Mouse (Mus musculus) liver, embryonic 14.5 days (tissue): ENCODE results near the gene Anapc16. TPM values are rescaled to one million over a fixed set of nuclear protein-coding genes. Genes with fewer than 3 reads are reported as not detected.

Experiments used
- ATAC-seq: fragments of 200-750 bp; cut with Nextera tagmentation; 2 replicates; pipeline ENCODE4 v1.8.0; 2017; ENCODE audit warnings: moderate number of reproducible peaks, mild to moderate bottlenecking, moderate library complexity; ENCODE audit not compliant: insufficient read depth
- DNase-seq, 3 experiments: peaks; one replicate each; pipeline ENCODE4 v3.0.0-alpha.2; 2012 to 2013; ENCODE audit warnings: low read depth in 3 of 3, low spot score in 3 of 3
- H3K27ac ChIP-seq: fragments of 300-500 bp; sonication (generic); 2 replicates; pipeline ENCODE4 v1.5.1; 2014; ENCODE audit warnings: moderate library complexity, mild to moderate bottlenecking, control low read depth, inconsistent platforms
- H3K27me3 ChIP-seq: fragments of 300-500 bp; sonication (generic); 2 replicates; pipeline ENCODE4 v1.6.1; 2014; ENCODE audit warnings: mild to moderate bottlenecking, low read length, moderate library complexity; ENCODE audit not compliant: control insufficient read depth, insufficient read depth
- H3K36me3 ChIP-seq: fragments of 300-500 bp; sonication (generic); replicated peaks from 2 replicates; pipeline ENCODE4 v1.6.1; 2014; ENCODE audit warnings: low read depth; ENCODE audit not compliant: control insufficient read depth, insufficient read depth
- H3K4me1 ChIP-seq, 2 experiments: fragments of 200-500 bp in 1 of 2; fragments of 300-500 bp in 1 of 2; sonication (generic) in 1 of 2; replicated peaks; 2 replicates each; pipeline ENCODE4 v1.6.1; 2012 to 2014; ENCODE audit warnings: antibody characterized with exemption in 1 of 2, inconsistent platforms in 1 of 2, low read length in 1 of 2; ENCODE audit not compliant: control insufficient read depth in 2 of 2, insufficient read depth in 2 of 2
- H3K4me2 ChIP-seq: fragments of 300-500 bp; sonication (generic); 2 replicates; pipeline ENCODE4 v1.6.1; 2014; ENCODE audit warnings: low read depth, mild to moderate bottlenecking, control low read depth, moderate library complexity
- H3K4me3 ChIP-seq, 2 experiments: fragments of 200-500 bp in 1 of 2; fragments of 300-500 bp in 1 of 2; sonication (generic) in 1 of 2; 2 replicates each; pipeline ENCODE4 v1.5.1; 2012 to 2014; ENCODE audit warnings: low read depth in 2 of 2, low read length in 2 of 2, mild to moderate bottlenecking in 2 of 2, control low read depth in 1 of 2, inconsistent platforms in 1 of 2, moderate library complexity in 1 of 2; ENCODE audit not compliant: insufficient read depth in 1 of 2
- H3K9ac ChIP-seq: fragments of 300-500 bp; sonication (generic); replicated peaks from 2 replicates; pipeline ENCODE4 v1.6.1; 2014; ENCODE audit warnings: mild to moderate bottlenecking, control low read depth, moderate library complexity
- H3K9me3 ChIP-seq: fragments of 300-500 bp; sonication (generic); 2 replicates; pipeline ENCODE4 v1.6.1; 2016; ENCODE audit warnings: low read length, mixed read lengths; ENCODE audit not compliant: control insufficient read depth
- CTCF ChIP-seq: IDR thresholded peaks from 2 replicates; pipeline ENCODE4 v1.5.1; 2016; ENCODE audit warnings: antibody characterized with exemption, low read depth, control low read depth
- EP300 ChIP-seq: IDR thresholded peaks from 2 replicates; pipeline ENCODE4 v1.6.1; 2016; ENCODE audit warnings: antibody characterized with exemption, low read depth
- WGBS: fragments of 180-500 bp; shearing (Covaris S2); extraction: QIAGEN DNeasy Blood & Tissue Kit; methylation state at CpG from one replicate; pipeline ENCODE4 v1.1.7; 2014; ENCODE audit not compliant: insufficient replicate concordance; 5-methylcytosine and 5-hydroxymethylcytosine counted together
- polyA plus RNA-seq, 2 experiments: library from polyadenylated mRNA; depleted of rRNA in 1 of 2; stranded (reverse) in 1 of 2; unstranded in 1 of 2; fragments of >200 nt; fragmentation: Nextera tagmentation in 1 of 2; extraction: Ambion mirVana in 1 of 2; gene quantifications; 2 replicates each; pipeline versions ENCODE4 v1.2.1 to v1.2.3; 2012 to 2014

Anapc16 gene
- polyA plus RNA-seq, 2 experiments: 29.9 to 39.7 TPM

DNA sequence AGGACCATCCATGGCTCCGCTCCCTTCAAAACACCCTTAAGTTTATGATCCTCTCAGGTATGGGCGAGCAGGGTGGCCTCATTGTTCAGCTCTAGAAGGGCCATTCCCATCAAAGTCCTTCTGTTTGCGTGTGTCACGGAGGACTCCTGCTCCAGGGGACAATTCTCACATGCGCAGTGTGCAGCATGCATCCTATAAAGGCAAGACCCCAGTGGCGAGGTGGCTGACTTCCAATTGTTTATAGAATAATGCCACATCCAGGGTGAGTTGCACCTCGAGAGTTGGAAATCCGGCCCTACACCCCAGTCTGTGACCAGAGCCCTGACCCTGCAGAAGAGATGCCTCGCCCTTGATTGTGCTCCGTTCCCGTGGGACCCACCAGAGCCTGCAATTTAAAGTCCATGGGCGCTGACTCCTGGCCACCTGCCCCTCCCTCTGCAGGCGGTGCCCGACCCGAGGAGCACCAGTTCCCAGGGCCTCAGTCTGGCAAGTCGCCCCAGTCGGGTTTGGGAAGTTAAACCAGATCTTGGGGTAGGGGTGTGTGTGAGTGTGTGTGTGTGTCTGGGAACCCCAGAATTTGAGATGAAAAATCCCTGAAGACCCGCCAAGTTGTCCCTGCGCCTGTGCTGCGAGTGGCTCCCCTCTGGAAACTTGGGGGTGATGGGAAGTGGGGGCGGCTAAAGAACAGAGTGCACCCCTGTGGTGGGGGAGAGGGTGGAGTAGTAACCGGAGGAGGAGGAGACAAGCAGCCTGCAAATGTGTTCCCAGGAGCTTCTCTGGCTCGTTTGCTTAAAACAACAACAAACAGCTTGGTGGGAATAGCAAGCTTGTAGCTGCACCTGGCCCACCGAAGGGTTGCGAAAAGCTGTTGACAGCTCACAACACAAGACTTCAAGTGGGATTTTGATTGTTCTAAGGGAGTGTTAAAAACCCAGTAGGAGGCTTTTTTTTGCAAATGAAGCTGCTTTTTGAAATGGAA lies 45.5 kb downstream of the Anapc16 start:
- TF ChIP-seq EP300: no peak
- H3K27ac ChIP-seq: no peak overlapping the region
- H3K36me3 ChIP-seq: no peaks in the 10 kb centered on the region
- 39% methylated on average over 25 of the region's 25 CpGs for WGBS
- peaks cover 0 to 4% of the 10 kb centered on the region in 2 experiments; a peak in 2 of 4 replicates for H3K4me1 ChIP-seq
- H3K9ac ChIP-seq: no peak overlapping the region
- H3K27me3 ChIP-seq: peaks cover 4% of the 10 kb centered on the region
- DNase-seq (no peak), ATAC-seq (no peak)
- H3K9me3 ChIP-seq: no peaks in the 10 kb centered on the region
- H3K4me3 ChIP-seq: no peak overlapping the region
- H3K4me2 ChIP-seq: no peak overlapping the region

DNA sequence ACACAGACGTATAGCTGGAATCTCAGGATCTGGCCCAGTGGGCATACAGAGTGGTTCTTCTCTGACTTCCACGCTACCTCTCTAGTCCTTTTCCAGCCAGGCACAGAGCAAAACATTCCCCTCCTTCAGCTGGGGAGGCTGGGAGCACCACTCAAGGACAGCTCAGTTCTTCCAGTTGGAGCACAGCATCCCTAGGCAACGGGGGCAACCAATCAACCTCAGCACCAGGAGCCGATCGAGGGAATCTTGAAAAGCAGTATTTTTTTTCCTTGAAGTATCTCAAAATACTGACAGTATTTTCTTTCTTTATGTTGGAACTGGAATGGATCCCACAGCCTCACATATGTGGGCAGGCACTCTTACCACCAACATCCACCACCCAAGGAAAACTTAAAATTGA lies 46.3 kb downstream of the Anapc16 start:
- Histone ChIP-seq H3K4me3 (no peak overlapping the region), H3K9ac (no peak overlapping the region), H3K4me1 (peaks cover 0 to 7% of the 10 kb centered on the region in 2 experiments; a peak in 2 of 4 replicates), H3K27me3 (peaks cover 4% of the 10 kb centered on the region), H3K4me2 (no peak overlapping the region), H3K36me3 (no peaks in the 10 kb centered on the region), H3K27ac (no peak overlapping the region), H3K9me3 (no peaks in the 10 kb centered on the region)
- no peak for TF ChIP-seq CTCF
- no peak for TF ChIP-seq EP300
- no peak for DNase-seq
- WGBS: 57% methylated on average over 5 of the region's 5 CpGs
- ATAC-seq: no peak

DNA sequence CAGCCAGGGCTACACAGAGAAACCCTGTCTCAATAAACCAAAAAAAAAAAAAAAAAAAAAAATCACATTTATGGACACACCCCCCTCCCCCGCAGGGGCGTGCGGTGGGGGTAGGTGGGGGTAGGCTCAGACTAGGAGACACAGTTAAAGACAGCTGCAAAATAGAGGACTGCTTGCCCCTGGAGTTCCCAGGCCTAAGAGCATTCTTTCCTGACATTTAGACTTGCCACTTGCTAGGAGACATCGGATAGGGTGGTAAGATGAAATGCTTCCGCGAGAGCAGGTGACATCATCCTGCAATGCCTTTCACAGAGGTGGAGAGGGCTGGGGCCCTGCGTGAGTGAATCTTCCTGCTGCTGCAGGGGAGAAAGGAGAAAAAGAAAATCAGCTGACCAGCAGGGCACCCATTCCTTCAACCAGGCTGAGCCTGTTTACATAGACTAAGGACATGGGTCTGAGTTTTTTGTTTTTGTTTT lies 49.3 kb downstream of the Anapc16 start:
- H3K27me3 ChIP-seq: peaks cover 15% of the 10 kb centered on the region
- WGBS: 46% methylated on average over 7 of the region's 7 CpGs
- ATAC-seq: no peak

DNA sequence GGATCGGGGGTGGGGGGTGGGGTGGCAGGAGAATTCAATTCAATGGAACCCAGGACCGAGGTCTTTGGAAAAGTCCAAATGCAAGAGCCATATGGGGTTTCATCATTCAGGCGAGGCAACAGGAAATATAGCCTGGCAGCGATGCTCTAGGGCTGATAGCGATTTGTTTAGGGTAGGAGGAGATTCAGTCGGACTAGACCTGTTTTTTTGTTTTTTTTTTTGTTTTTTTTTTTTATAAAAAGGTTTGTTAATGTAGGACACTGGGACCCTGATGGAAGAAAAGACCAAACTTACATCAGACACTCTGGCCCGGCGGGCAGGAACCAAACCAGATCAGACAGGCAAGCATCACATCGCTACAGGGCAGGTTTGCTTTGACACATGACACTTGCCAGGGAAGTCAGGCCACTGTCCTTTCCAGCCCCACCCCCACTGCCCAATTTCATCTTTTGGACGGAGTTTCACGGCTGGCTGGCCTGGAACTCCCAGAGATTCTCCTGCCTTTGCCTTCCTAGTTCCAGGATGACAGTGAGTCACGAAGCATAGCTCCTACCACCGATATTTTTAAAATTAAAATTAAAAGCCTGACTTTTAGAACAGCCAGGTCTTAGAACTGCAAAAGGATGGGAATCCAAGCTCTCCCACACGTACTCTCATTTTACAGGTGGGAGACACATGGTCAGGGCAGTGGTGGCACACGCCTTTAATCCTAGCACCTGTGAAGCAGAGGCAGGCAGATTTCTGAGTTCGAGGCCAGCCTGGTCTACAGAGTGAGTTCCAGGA lies 50.0 kb downstream of the Anapc16 start:
- no peak overlapping the region for H3K27ac ChIP-seq
- H3K4me2 ChIP-seq: peak overlapping the region; percentile 90
- H3K4me1 ChIP-seq: peaks cover 0 to 7% of the 10 kb centered on the region in 2 experiments; a peak in 2 of 4 replicates
- H3K9me3 ChIP-seq: no peaks in the 10 kb centered on the region
- peaks cover 15% of the 10 kb centered on the region for H3K27me3 ChIP-seq
- no peaks in the 10 kb centered on the region for H3K36me3 ChIP-seq
- no peak overlapping the region for H3K9ac ChIP-seq
- peak overlapping the region in 1 of 2 experiments; percentile 64; a peak in 3 of 4 replicates for H3K4me3 ChIP-seq
- WGBS: 27% methylated on average over 16 of the region's 16 CpGs
- no peak for DNase-seq
- TF ChIP-seq CTCF (no peak), EP300 (no peak)
- no peak for ATAC-seq

More for the DNA sequence above, 49.3 kb downstream of the Anapc16 start:
- Histone ChIP-seq H3K4me3 (no peak overlapping the region), H3K36me3 (no peaks in the 10 kb centered on the region), H3K9ac (no peak overlapping the region), H3K4me2 (no peak overlapping the region), H3K4me1 (peaks cover 0 to 7% of the 10 kb centered on the region in 2 experiments; a peak in 2 of 4 replicates), H3K9me3 (no peaks in the 10 kb centered on the region), H3K27ac (no peak overlapping the region)
- no peak for DNase-seq
- no peak for TF ChIP-seq CTCF
- no peak for TF ChIP-seq EP300
